Mouse (Mus musculus) neutrophil, adult 5-6 weeks (primary cell): ENCODE data around the gene Mecom. TPM values are rescaled to one million over a fixed set of nuclear protein-coding genes. Genes with fewer than 3 reads are reported as not detected.
"Not testable (repeated sequence)": the region's sequence is repeated elsewhere in the genome, so short reads cannot be mapped to it uniquely, and the experiment has no call there.

Source experiments
- ATAC-seq: fragments of 151-379, 151-347 bp; 2 replicates; pipeline ENCODE4 v1.8.0; 2017; ENCODE audit warnings: mild to moderate bottlenecking, moderate TSS enrichment; ENCODE audit not compliant: insufficient number of reproducible peaks, poor library complexity, low FRiP score, severe bottlenecking; ENCODE audit errors: extremely low read depth
- total RNA-seq: library from RNA; stranded (forward); fragments of 200-1000 nt; gene quantifications from 2 replicates; pipeline ENCODE4 v1.2.3, GENCODE M21; 2017

Gene Mecom
- total RNA-seq, 1 experiment from 2014 or later: not detected

- no peak for ATAC-seq
Observed at GRCm38 (mm10) chr3:30455902-30456301, 91.9 kb downstream of the Mecom start.

- no peak for ATAC-seq
Observed at GRCm38 (mm10) chr3:30453546-30454455, 94.0 kb downstream of the Mecom start.

GRCm38 (mm10) chr3:30453046-30453445, 94.8 kb downstream of the Mecom start:
- no peak for ATAC-seq

- no peak for ATAC-seq
Observed at GRCm38 (mm10) chr3:30452511-30452910, 95.3 kb downstream of the Mecom start.

- ATAC-seq: no peak
Observed at GRCm38 (mm10) chr3:30450206-30450965, 97.4 kb downstream of the Mecom start.

- ATAC-seq: no peak
Observed at GRCm38 (mm10) chr3:30448624-30449023, 99.2 kb downstream of the Mecom start.

GRCm38 (mm10) chr3:30445970-30446442, 101.8 kb downstream of the Mecom start:
- ATAC-seq: no peak

GRCm38 (mm10) chr3:30445247-30445969, 102.4 kb downstream of the Mecom start:
- ATAC-seq: no peak

GRCm38 (mm10) chr3:30441646-30442045, 106.2 kb downstream of the Mecom start:
- no peak for ATAC-seq

- ATAC-seq: no peak
Observed at GRCm38 (mm10) chr3:30438007-30438406, 109.8 kb downstream of the Mecom start.

- no peak for ATAC-seq
Observed at GRCm38 (mm10) chr3:30436561-30436960, 111.2 kb downstream of the Mecom start.

- no peak for ATAC-seq
Observed at GRCm38 (mm10) chr3:30436131-30436530, 111.7 kb downstream of the Mecom start.

GRCm38 (mm10) chr3:30428877-30429276, 118.9 kb downstream of the Mecom start:
- ATAC-seq: no peak

- no peak for ATAC-seq
Observed at GRCm38 (mm10) chr3:30424036-30424435, 123.8 kb downstream of the Mecom start.

GRCm38 (mm10) chr3:30421948-30422347, 125.9 kb downstream of the Mecom start:
- not testable (repeated sequence) for ATAC-seq

GRCm38 (mm10) chr3:30420899-30421298, 126.9 kb downstream of the Mecom start:
- no peak for ATAC-seq

- ATAC-seq: no peak
Observed at GRCm38 (mm10) chr3:30414173-30414572, 133.6 kb downstream of the Mecom start.

- no peak for ATAC-seq
Observed at GRCm38 (mm10) chr3:30410778-30411177, 137.0 kb downstream of the Mecom start.

GRCm38 (mm10) chr3:30404821-30405220, 143.0 kb downstream of the Mecom start:
- ATAC-seq: no peak
